Mouse (Mus musculus) CD4-positive helper T cell, adult 2 months (primary cell): ENCODE data around the gene Churc1.
A peak's percentile ranks its signal among the peaks of the same experiment; 100 is the strongest.

Experiments
- DNase-seq: peaks from one replicate; pipeline ENCODE4 v3.0.0-alpha.2; 2012; ENCODE audit warnings: low read depth, missing footprints, low spot score

Gene Churc1

DNA sequence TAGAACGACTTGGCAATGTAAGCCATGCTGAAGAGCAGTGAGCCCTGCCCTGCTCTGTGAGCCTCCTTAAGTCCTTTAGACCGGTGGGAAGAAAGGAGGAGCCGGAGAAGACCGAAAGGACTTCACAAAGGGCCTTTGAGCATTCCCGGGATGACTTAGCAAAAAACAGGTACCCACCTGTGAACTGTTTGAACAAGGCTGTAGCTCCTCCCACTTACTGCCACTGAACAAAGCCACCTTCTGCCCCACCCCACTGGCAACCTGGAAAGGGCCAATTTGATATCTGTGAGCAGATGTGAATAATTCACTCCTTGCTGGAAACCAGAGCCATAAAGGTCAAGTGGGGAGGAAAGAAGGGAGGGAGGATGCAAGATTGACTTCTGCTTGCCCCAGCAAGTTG, 30.0 kb downstream of the Churc1 start, which contains the start of gene Gpx2:
TSS of gene Gpx2 (minus strand) at position 205 of the 400 bp plus-strand sequence.
- DNase-seq, result no peak

DNA sequence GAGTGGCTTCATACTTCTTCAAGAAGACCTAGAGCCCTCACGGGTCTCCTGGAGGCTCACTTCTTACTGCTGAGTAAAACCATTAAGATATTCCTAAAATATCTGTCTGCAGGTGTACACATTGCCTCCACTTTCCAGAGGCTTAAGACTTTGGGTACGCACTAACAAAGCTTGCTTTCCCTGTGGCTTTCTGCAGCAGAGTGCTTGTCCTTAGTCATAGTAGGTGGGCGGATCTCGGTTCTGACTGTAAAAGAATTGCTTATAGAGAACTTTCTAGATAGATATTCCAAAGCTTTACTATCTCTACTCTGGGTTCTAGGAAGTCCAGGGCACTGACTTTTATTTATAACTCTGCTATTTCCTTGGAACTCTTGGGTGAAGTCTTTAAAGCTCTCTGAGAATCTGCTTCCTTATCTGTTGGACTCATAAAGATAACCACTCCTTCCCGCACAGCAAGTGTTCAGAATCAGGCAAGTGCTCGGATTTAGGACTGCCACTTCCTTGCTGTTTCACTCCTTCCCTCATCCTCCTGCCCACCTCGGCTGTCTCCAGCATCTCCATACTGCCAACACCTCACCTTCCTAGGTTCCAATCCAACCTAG, 31.7 kb downstream of the Churc1 start:
- DNase-seq, result no peak

DNA sequence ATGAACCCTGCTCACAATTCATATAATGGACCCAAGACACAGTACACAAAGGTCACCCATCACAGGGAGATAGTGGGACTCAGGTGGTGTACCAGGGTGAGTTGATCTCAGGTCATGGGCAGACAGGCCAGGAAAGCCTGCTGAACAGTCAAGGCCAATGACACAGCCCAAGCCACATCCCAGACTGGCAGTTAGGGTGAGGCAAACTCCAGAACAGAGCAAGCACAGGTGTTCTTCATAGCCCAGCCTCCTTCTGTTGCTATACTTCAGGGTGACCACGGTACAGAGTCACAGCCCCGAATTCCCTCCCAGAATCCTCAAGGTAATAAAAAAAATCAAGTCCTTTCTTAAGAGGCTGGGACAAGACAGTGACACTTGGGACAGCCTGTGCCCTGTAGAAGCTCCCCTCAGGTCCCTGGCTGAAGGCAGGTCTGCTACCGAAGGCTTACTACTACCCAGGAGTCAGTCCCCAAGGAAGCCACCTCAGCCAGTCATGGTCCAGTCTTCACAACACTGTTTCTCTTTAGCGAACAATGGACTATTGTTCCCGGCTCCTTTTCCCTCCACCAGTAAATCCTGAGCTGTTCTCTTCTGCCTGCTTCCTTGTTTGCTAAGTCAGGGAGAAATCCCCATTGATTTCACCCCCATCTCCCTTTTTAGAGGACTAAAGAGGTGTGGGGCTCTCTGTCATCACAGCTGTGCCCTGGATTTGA, 32.8 kb downstream of the Churc1 start:
- DNase-seq, result no peak

DNA sequence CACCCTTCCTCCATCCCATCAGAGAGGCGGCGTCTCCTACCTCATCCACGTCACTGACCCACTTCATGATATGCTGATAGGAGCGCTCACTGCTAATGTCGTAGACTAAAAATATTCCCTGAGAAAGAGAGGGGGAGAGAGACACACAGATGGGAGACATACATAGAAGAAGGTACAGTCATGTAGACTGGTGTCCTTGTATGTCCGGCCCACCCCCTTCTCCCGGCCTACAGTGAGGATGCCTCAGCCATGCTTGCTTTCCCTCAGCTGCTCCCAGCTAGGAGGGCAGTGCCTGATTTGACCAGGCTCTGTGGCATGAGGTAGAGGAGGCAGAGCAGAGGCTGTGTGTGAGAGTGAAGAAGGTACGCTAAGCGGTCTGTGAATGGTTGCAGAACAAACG, 37.7 kb downstream of the Churc1 start:
- DNase-seq, result no peak

DNA sequence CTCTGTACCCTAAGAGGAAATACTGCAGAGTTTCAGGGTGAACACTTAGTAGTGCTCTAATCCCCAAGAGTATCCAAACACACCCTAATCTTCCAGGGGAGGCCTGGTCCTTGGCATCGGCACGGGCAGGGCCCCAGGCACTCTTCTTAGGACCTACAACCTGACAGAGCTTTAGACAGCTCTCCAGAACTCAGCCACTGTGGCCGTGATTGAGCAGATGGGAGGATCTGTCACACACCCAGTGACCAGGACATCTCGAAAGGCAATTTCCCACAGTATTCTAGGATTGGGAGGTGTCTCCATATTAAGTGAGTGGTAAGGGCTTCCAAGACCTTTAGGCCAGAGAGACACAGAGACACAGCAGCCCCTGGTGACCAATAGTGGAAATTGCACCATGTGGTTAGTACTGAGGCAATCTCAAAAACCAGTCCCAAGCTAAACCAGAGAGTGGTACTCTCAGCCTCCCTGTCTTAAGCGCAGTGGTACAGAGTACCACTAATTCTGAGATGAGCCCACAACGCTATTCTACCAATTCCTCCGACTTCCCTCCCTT, 38.4 kb downstream of the Churc1 start:
- peak; percentile 46 for DNase-seq

DNA sequence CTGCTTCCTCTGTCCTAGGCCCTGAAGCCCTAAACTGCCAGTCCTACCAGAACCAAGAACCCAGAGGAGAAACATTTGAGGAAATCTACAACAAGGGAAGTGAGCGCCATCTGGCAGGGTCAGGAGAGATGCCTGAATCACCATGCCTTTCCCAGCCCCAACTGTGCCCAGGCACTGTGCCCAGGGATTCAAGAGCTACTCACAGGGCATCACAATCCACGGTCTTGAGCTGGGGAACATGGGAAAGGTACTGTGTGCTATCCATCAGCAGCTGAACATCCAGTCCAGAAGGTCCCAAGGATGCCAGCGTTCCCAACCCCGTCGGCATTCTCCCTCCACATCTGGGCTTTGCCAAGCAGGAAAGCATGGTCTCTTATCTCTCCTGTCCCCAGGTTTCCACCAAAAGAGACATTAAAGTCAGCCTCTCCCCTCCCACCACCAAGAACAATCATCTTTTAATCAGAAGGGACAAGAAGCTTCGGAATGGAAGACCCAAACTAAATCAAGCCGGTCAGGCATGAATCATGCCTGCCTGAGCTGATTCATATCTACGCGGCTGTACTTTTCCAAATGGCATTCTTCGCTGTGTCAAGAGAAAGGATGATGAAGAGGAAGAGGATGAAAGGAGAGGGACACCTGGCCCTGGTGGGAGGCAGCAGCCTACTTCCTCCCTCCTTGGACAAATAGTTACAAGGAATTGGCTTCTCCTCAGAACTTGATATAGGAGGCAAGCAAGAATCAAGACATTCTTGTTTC, 39.9 kb downstream of the Churc1 start:
- no peak for DNase-seq

DNA sequence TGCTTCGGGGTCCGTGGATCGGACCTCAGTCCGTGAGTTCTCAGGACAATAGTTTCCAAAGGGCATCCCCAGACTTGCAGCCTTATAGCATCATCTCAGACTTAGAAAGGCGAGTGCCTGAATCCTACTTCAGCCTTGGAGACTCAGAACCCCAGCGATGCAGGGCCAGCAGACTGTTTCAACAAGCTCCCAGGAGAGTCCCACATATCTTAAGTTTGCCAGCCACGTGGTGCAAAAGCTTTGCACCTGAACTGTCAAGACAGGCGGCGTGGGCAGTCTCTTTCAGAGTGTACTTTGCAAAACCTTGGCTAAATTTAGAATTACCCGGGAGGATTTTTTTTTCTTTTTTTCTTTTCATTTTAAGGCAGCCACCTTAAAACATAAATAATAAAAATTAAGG, 42.5 kb downstream of the Churc1 start:
- no peak for DNase-seq

DNA sequence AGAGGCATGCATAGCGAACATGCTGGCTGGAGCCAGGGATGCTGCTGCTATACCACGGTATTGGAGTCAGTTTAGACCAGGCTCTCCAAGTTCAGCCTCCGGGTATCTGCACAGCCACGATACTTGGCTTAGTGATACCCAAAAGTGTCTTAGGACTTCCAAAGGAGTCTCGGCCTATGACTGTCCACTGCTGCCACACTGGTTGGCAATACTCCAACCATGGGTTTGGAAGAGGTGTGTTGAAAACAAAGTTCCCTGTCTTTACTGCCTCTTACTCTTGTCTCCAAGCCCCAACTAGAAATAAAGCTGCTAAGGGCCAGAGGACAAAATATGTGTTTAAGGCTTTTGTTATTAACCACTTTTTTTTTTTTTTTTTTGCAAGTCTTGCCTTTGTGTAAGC, 45.2 kb downstream of the Churc1 start:
- no peak for DNase-seq

DNA sequence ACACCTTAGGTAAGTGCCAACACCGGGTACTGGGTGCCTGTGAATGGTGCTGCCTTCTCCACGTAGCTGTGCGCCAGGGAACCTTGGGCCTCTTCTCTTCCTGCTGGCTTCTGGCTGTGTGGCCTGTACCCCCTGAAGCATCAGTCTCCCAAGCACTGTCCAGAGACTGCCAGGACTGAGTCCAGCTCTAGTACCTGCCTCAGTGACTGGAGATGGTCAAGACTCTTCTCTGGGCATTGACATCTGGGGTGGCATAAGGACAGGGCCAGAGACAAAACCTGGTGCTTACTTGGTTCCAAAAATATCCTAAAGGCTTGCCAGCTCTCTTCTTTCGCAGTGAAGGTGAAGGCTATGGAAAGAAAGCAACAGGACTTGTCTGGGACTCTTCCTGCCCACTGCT, 45.7 kb downstream of the Churc1 start:
- no peak for DNase-seq

DNA sequence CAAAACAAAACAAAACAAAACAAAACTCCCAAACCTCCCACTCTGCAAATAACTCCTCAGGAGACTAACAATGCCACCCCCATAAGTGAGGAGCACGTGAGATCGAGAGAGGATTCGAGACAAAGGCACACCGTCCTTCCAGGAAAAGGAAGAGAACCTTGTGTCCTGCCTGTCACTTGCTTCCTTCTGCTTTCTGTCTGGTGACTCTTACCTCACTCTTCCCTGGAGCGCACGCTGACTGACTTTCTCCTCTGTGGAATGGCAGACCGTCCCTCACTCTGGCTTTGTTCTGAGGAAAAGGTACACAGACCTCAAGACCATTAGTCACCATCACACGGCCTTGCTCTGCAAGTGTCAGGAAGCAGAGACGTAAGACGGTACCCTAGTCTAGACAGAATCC, 48.2 kb downstream of the Churc1 start:
- DNase-seq, result no peak

DNA sequence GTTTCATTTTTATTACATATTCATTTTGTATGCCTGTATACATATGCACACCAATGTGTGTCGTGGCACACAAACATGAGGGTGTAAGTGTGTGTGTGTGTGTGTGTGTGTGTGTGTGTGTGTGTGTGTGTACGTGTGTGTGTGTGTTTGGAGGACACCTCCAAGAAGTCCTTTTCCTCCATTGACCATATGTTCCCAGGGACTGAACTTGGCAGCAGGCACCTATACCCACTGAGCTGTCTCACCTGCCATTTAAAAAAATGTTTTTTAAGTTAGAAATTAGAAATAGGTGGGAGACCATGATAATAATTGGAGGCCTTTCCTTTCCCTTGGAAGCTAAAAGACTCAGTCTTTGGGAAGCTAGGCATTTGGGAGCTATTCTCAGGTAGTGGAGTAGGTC, 48.8 kb downstream of the Churc1 start:
- no peak for DNase-seq

DNA sequence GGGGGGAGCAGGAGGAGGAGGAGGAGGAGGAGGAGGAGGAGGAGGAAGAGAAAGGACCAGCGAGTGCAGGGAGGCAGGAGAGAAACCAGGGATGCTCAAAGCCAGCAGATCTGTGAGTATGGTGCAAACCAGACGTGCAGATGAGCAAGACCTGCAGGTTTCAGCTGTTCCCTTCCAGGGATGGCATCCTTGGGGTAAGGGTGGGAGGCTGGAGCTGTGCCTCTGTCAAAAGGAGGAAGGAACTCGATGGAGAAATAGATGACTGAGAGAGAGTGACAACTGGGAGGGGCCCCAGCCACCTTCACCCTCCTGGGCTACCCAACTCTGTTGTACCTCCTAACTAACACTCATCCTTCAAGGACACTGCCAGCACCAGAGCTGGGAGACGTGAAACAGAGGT, 51.4 kb downstream of the Churc1 start:
- no peak for DNase-seq

DNA sequence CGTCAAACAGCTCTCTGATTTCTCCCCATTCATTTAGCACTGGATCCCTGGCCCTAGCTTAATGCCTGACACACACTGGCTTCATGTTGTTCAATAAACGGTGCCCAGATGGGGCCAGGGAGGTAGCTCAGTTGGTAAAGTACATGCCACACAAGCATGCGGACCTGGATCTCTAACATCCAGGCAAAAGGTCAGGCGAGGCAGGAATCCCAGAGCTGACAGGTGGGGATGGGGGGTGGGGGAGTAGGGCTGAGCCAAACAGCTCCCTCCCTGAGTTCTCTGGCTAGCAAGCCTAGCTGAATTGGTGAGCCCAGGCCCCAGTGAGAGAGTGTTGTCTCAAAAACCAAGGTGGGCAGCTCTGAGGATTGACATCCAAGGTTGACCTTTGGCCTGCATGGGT, 51.8 kb downstream of the Churc1 start:
- DNase-seq, result no peak

DNA sequence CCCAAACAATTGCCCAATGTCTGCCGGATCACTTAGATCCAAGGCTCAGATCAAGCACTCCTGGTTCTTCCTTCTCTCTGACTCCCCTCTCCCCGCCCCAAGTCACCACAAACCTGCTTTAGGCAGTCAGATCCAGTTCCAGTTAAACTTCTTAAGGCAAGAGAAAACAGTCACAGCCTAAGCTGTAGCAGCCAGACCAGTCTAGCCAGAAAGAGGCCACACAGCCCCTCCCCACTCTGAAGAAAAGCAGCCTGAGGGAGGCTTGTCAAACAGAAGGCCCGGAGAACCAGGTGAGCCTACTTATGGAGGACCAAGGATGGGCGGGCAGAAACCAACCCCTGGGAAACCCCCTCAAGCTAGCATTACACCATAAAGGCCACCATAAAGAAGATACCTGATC, 52.8 kb downstream of the Churc1 start:
- no peak for DNase-seq

DNA sequence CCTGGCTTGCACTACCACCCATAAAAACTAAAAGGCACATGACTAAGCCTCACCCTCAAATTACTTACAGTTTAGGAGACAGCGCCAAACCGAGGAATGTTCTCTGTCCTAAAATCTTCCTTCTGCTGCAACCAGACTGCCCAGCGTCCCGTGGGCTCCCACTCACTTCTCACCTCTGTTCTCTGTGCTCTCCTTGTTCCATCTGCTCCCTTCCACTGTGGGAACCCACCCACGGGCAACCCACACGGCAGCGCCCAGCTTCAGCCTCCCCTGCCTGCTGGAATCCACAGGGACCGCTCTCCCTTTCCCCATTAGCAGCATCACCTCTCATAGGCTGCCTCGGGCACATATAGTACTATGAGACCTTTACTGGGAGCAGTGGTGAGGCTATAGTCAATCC, 53.6 kb downstream of the Churc1 start:
- no peak for DNase-seq

DNA sequence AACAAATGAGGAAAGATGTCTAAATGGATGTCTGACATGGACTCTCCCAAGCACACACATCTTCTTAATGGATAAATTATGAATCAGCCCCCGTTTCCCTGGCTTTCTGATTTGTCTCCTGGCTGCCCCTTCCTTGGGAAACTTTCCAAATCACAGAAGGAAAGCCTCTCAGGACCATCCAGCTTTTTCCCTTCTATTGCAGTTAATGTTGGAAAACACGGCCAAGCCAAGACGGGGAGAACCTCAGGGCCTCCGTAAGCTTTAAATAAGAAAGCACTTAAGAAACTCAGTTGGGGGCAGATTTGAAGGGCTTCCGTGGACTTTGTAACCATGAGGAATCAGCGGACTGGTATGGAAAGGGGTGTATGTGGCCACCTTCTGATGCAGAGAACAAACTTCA, 54.5 kb downstream of the Churc1 start:
- no peak for DNase-seq

DNA sequence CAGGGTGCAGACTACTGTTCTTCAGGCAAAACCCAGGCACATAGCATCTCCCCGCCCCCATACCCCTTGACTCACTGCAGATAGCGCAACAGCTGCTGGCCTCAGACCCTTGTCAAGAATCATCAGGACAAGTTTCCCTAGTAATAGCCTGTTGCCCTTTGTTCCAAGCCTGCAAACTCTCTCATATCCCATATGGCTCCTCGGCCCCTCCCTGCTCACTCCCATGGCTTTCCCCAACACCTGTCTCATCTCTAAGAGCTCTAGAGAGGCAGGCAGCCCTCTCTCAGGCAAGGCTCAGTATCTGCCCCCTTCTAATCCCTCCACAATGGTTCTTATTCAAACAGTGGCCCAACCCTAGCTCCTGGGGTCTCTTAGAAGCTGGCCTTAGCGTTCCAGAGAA, 55.3 kb downstream of the Churc1 start:
- no peak for DNase-seq

DNA sequence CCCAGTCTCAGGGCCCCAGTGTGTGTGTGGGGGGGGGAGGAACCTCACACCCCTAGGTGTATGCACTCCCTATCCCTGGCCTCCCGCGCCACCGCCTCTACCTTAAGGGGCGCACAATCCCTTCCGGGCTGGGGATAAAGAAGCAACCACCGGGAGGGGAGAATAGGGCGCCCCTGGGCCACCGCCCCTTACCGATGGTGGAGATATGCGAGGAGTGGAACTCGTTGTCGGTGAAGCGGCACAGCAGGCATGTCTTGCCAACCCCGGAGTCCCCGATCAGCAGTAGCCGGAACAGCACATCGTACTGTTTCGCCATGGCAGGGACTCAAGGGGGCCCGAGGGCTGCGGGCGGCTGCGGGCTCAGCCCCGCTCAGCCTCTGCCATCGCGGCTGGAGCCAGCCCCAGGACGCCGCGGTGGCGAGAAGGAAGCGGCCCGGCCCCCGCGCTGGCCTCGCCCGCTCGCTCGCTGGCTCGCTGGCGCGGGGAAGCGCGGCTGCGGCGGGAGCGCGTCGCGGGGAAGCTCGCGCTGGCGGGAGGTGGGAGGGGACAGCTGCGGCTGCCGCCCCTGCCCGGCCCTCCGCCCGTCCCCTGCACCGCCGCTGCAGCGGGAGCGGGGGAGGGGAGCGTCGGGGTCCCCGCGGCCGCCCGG, 56.8 kb downstream of the Churc1 start:
- peak; percentile 18 for DNase-seq

DNA sequence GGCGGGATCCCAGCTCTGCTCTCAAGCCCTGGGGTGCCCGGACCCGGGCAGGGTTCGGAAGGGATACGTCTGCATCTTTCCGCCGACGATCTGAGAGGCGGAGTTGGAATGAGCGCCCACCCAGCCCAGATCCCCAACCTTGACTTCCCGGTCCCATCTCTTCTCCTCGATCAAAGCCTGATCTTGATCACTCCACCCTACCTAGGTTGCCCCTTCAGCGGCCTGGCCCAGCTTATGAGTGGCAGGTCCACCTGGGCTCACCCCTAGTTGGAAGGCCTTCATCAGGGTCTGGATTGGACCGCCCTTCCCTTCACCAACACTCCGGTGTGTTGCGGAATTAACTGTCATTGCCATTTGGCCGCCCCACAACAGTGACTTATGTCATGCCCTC, 57.3 kb downstream of the Churc1 start, which contains the start of gene Rab15:
TSS of gene Rab15 (minus strand) at position 258 of the 391 bp plus-strand sequence.
- DNase-seq, result no peak

DNA sequence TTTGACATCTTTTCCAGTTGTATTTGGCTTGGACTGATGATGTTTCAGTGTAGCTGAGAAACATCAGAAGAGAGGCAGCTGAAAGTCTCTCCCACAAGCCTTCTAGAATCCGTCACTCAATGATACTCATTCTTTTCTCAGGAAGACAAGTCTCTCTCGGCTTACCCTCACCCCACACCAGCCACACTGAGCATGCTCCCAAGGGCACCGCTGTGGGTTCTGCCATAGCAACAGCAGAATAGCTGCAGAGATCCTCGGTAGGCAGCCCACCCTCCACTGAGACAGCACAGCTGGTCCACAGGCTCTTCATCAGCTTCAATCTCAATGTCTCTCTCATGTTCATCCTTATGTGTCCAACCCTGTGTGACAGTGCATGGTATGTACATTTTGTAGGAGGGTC, 59.9 kb downstream of the Churc1 start:
- no peak for DNase-seq

DNA sequence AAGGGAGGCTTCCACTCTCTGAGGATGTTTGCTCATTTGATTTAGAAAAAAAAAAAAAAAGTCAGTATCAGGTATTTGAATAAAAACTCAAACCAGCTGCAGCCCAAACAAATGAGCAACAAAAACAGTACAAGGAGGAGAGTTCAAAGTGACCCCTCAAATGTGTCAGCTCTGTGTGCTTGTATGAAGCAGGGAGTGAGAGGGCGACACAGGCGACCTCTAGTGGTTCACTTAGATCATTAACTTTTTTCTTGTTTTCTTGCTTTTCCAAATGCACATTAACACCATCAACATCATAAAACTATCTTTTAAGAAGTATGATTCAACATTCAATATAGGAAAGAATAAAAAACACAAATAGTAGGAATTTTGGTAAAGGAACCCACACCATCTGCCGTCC, 67.4 kb downstream of the Churc1 start:
- peak; percentile 61 for DNase-seq
